Mouse (Mus musculus) myocyte (in vitro differentiated cells): Measurements from ENCODE around the gene Agt.

Source experiments
- E2F4 ChIP-seq: IDR thresholded peaks from one replicate; pipeline ENCODE4 v1.6.1; 2011; ENCODE audit warnings: mild to moderate bottlenecking, control low read depth, moderate library complexity; ENCODE audit not compliant: insufficient read depth
- POLR2A ChIP-seq: IDR thresholded peaks from one replicate; pipeline ENCODE4 v1.6.1; 2011; ENCODE audit warnings: low read depth, mild to moderate bottlenecking, control low read depth, moderate library complexity; ENCODE audit not compliant: insufficient read length

GRCm38 (mm10) chr8:124585718-124586425 is 16.4 kb upstream of the Agt start:
- TF ChIP-seq POLR2A (no peak), E2F4 (no peak)
